Mouse (Mus musculus) erythroblast, adult 5-6 weeks (primary cell): Measurements from ENCODE around the gene Nhlrc1. TPM values are rescaled to one million over a fixed set of nuclear protein-coding genes. Genes with fewer than 3 reads are reported as not detected.

Experiments
- total RNA-seq, 2 experiments: library from RNA; stranded (forward) in 1 of 2; stranded (reverse) in 1 of 2; fragments of 150-400 nt in 1 of 2; fragments of 200-764, 138-1000 nt in 1 of 2; gene quantifications; 2 replicates each; pipeline versions ENCODE4 v1.2.3 to v1.2.4; 2015 to 2017; ENCODE audit warnings: low replicate concordance in 2 of 2

Nhlrc1 gene
- total RNA-seq, 2 experiments from 2014 or later = 0.43 to 1.5 TPM

Other genes starting within 250 kb of the Nhlrc1 start
- 7.1 TPM in 2 replicates for gene Kif13a, start 85.0 kb downstream of the Nhlrc1 start, total RNA-seq (2015; ENCODE audit: low replicate concordance)
- 6.6 and 12.8 TPM in 2 replicates for gene Kif13a, start 85.0 kb downstream of the Nhlrc1 start, total RNA-seq (2017; ENCODE audit: low replicate concordance)
- 1.2 and 4.2 TPM in 2 replicates for gene Kdm1b, start 28.6 kb upstream of the Nhlrc1 start, total RNA-seq (2015; ENCODE audit: low replicate concordance)
- gene Kdm1b, start 28.6 kb upstream of the Nhlrc1 start, total RNA-seq (2017; ENCODE audit: low replicate concordance) = 2.2 and 3.5 TPM in 2 replicates
- not detected in 2 replicates for gene Tpmt, start 29.9 kb upstream of the Nhlrc1 start, total RNA-seq (2015; ENCODE audit: low replicate concordance)
- 0.34 and 1.4 TPM in 2 replicates for gene Tpmt, start 29.9 kb upstream of the Nhlrc1 start, total RNA-seq (2017; ENCODE audit: low replicate concordance)
- gene Dek, start 91.4 kb upstream of the Nhlrc1 start, total RNA-seq (2015; ENCODE audit: low replicate concordance) = 233 and 276 TPM in 2 replicates
- 413 and 451 TPM in 2 replicates for gene Dek, start 91.4 kb upstream of the Nhlrc1 start, total RNA-seq (2017; ENCODE audit: low replicate concordance)
- 2.5 and 6.7 TPM in 2 replicates for gene Rnf144b, start 107.8 kb upstream of the Nhlrc1 start, total RNA-seq (2015; ENCODE audit: low replicate concordance)
- gene Rnf144b, start 107.8 kb upstream of the Nhlrc1 start, total RNA-seq (2017; ENCODE audit: low replicate concordance) = 3.1 and 4.9 TPM in 2 replicates